Mouse (Mus musculus) naive thymus-derived CD4-positive, alpha-beta T cell, adult 2 months (primary cell): ENCODE results near the gene Fbxl7.

ENCODE experiments used
- DNase-seq: peaks from one replicate; pipeline ENCODE4 v3.0.0-alpha.2; 2011; ENCODE audit warnings: low read depth

Gene Fbxl7

GRCm38 (mm10) chr15:26895251-26895711, at the start of gene Fbxl7:
TSS of gene Fbxl7 (minus strand) at chr15:26895580.
- no peak for DNase-seq

- no peak for DNase-seq
Observed at GRCm38 (mm10) chr15:26922026-26922425, 26.6 kb upstream of the Fbxl7 start.

GRCm38 (mm10) chr15:26913427-26913826, 18.0 kb upstream of the Fbxl7 start:
- no peak for DNase-seq

- no peak for DNase-seq
Observed at GRCm38 (mm10) chr15:26895761-26896160, 381 bp upstream of the Fbxl7 start.

- DNase-seq: no peak
Observed at GRCm38 (mm10) chr15:26894801-26895229, 565 bp downstream of the Fbxl7 start.

GRCm38 (mm10) chr15:26894031-26894655, 1.2 kb downstream of the Fbxl7 start:
- no peak for DNase-seq

- no peak for DNase-seq
Observed at GRCm38 (mm10) chr15:26893136-26893535, 2.2 kb downstream of the Fbxl7 start.

- no peak for DNase-seq
Observed at GRCm38 (mm10) chr15:26889971-26890370, 5.4 kb downstream of the Fbxl7 start.

GRCm38 (mm10) chr15:26888170-26888569, 7.2 kb downstream of the Fbxl7 start:
- DNase-seq: no peak

GRCm38 (mm10) chr15:26885979-26886378, 9.4 kb downstream of the Fbxl7 start:
- DNase-seq: no peak

GRCm38 (mm10) chr15:26880212-26880956, 15.0 kb downstream of the Fbxl7 start:
- no peak for DNase-seq

GRCm38 (mm10) chr15:26875687-26876086, 19.7 kb downstream of the Fbxl7 start:
- DNase-seq: no peak

- DNase-seq: no peak
Observed at GRCm38 (mm10) chr15:26872234-26872633, 23.1 kb downstream of the Fbxl7 start.

GRCm38 (mm10) chr15:26869197-26869596, 26.2 kb downstream of the Fbxl7 start:
- no peak for DNase-seq

GRCm38 (mm10) chr15:26867521-26867920, 27.9 kb downstream of the Fbxl7 start:
- no peak for DNase-seq

GRCm38 (mm10) chr15:26862173-26862572, 33.2 kb downstream of the Fbxl7 start:
- DNase-seq: no peak

GRCm38 (mm10) chr15:26849626-26850025, 45.8 kb downstream of the Fbxl7 start:
- no peak for DNase-seq

- no peak for DNase-seq
Observed at GRCm38 (mm10) chr15:26842216-26842615, 53.2 kb downstream of the Fbxl7 start.

GRCm38 (mm10) chr15:26838386-26838785, 57.0 kb downstream of the Fbxl7 start:
- DNase-seq: no peak

GRCm38 (mm10) chr15:26837200-26837599, 58.2 kb downstream of the Fbxl7 start:
- no peak for DNase-seq

- no peak for DNase-seq
Observed at GRCm38 (mm10) chr15:26834415-26834814, 61.0 kb downstream of the Fbxl7 start.

GRCm38 (mm10) chr15:26831141-26831540, 64.2 kb downstream of the Fbxl7 start:
- no peak for DNase-seq

- DNase-seq: no peak
Observed at GRCm38 (mm10) chr15:26816931-26817330, 78.4 kb downstream of the Fbxl7 start.

- DNase-seq: no peak
Observed at GRCm38 (mm10) chr15:26812856-26813255, 82.5 kb downstream of the Fbxl7 start.
